Comparison of ENCODE assay signal across 21 mouse cellular contexts in the genomic region with DNA sequence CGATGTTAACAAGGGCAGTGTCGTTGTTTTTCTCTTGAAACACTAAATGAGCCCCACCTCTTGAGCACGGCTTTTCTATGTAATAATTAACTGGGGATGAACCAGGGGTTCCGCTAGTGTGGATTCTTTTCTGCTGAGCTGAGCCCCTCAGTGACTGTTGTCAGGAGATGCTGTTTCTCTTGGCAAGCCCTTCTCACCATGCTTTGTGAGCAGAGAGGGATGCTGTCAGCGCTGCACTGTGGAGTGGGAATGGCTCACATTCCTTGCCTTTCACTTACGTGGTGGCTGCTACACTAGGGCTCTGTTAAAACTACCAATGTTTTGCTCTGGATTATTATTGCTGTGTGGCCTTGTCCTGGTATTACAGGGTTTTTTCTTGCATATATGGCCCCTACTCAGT. TPM values are rescaled to one million over a fixed set of nuclear protein-coding genes. Genes with fewer than 3 reads are reported as not detected.
DNase-seq lines count a peak whose midpoint lies in the region; ATAC-seq and TF ChIP-seq lines count a peak whose summit lies in the region.
"Had no signal": no experiment of that assay in that cellular context is flagged by ENCODE, and none has a peak within 500 bp of the region (broad histone marks: within the 10 kb centered on the region; RNA-seq: fewer than 3 reads in every experiment).

No protein-coding gene starts in this region.

- H3K9ac ChIP-seq in heart, postnatal 0 days (replicated peaks; ENCODE audit: low read depth, low read length): no peak overlapping the region
- no peak overlapping the region for H3K9ac ChIP-seq in lung, embryonic 14.5 days
- no peak overlapping the region for H3K9ac ChIP-seq in kidney, postnatal 0 days (ENCODE audit: low read depth, low read length)
- no peak overlapping the region for H3K9ac ChIP-seq in midbrain, postnatal 0 days (replicated peaks; ENCODE audit: low read length, poor library complexity, severe bottlenecking)
- H3K9ac ChIP-seq: embryonic facial prominence, embryonic 13.5 days; neural tube, embryonic 12.5 days had no signal

- WGBS in heart, postnatal 0 days: 35% methylated on average over 6 of the region's 6 CpGs
- WGBS in lung, embryonic 14.5 days: 44% methylated on average over 6 of the region's 6 CpGs
- 40% methylated on average over 6 of the region's 6 CpGs for WGBS in kidney, postnatal 0 days
- 54% methylated on average over 6 of the region's 6 CpGs for WGBS in midbrain, postnatal 0 days

- no peak for TF ChIP-seq EP300 in heart, postnatal 0 days (IDR thresholded peaks at IDR 0.05; ENCODE audit: low read depth)

- no peak overlapping the region for H3K27ac ChIP-seq in heart, postnatal 0 days (ENCODE audit: low read depth)
- no peak overlapping the region for H3K27ac ChIP-seq in lung, embryonic 14.5 days (ENCODE audit: low read depth)
- no peak overlapping the region for H3K27ac ChIP-seq in kidney, postnatal 0 days
- H3K27ac ChIP-seq in midbrain, postnatal 0 days (ENCODE audit: low read depth, low read length): no peak overlapping the region
- H3K27ac ChIP-seq: embryonic facial prominence, embryonic 13.5 days; neural tube, embryonic 12.5 days had no signal

- intact Hi-C loops in heart, postnatal 14 days (cut with DNase I): no loop called here

- no peak overlapping the region for H3K4me3 ChIP-seq in heart, postnatal 0 days (ENCODE audit: low read depth, low read length)
- H3K4me3 ChIP-seq in lung, embryonic 14.5 days (ENCODE audit: low read depth, low read length): no peak overlapping the region
- H3K4me3 ChIP-seq in kidney, postnatal 0 days (replicated peaks; ENCODE audit: low read depth, low read length): no peak overlapping the region
- no peak overlapping the region for H3K4me3 ChIP-seq in midbrain, postnatal 0 days (ENCODE audit: low read depth, low read length)
- H3K4me3 ChIP-seq: embryonic facial prominence, embryonic 13.5 days; neural tube, embryonic 12.5 days had no signal

- no peak; the same call in 1 of the 2 replicates for ATAC-seq in heart, postnatal 0 days (ENCODE audit: insufficient read depth, low read depth)
- peak; percentile 41; the same call in 1 of the 2 replicates for ATAC-seq in lung, embryonic 14.5 days (ENCODE audit: insufficient read depth)
- ATAC-seq in kidney, postnatal 0 days (replicated peaks; ENCODE audit: low FRiP score, low read depth): no peak
- no peak for ATAC-seq in midbrain, postnatal 0 days (ENCODE audit: low FRiP score)

- no peak for TF ChIP-seq CTCF in heart, postnatal 0 days (IDR thresholded peaks at IDR 0.05; ENCODE audit: low read depth)
- TF ChIP-seq CTCF in lung, embryonic 14.5 days (IDR thresholded peaks at IDR 0.05; ENCODE audit: low read depth): no peak
- no peak for TF ChIP-seq CTCF in kidney, postnatal 0 days (IDR thresholded peaks at IDR 0.05; ENCODE audit: low read depth)
- no peak for TF ChIP-seq CTCF in midbrain, postnatal 0 days (IDR thresholded peaks at IDR 0.05)

- peak; percentile 12 for DNase-seq in heart, postnatal 0 days (ENCODE audit: low spot score)
- DNase-seq in heart, postnatal 14 days: no peak
- peak; percentile 34 for DNase-seq in lung, embryonic 14.5 days
- no peak for DNase-seq in lung, postnatal 14 days
- peak; percentile 65 for DNase-seq in kidney, postnatal 0 days (ENCODE audit: low spot score)
- peak; percentile 46 for DNase-seq in midbrain, postnatal 0 days (ENCODE audit: low spot score)
- no peak for DNase-seq in gastrocnemius, adult 18-20 months (ENCODE audit: low spot score)
- DNase-seq: adrenal gland, adult 2 months; cerebellum, postnatal 10 days; gastrocnemius, postnatal 10 days; heart, adult 18-20 months; liver; lung, postnatal 10 days had no signal

- peaks cover 22% of the 10 kb centered on the region for H3K36me3 ChIP-seq in heart, postnatal 0 days (replicated peaks; ENCODE audit: control insufficient read depth, insufficient read depth, low read length)
- peaks cover 23% of the 10 kb centered on the region for H3K36me3 ChIP-seq in lung, embryonic 14.5 days (ENCODE audit: insufficient read depth)
- H3K36me3 ChIP-seq in kidney, postnatal 0 days (ENCODE audit: insufficient read depth, low read length): peaks cover 18% of the 10 kb centered on the region
- no peaks in the 10 kb centered on the region for H3K36me3 ChIP-seq in midbrain, postnatal 0 days (ENCODE audit: insufficient read depth, low read length)

- H3K9me3 ChIP-seq in heart, postnatal 0 days (replicated peaks; ENCODE audit: control insufficient read depth, low read length): no peaks in the 10 kb centered on the region
- H3K9me3 ChIP-seq in lung, embryonic 14.5 days (ENCODE audit: low read depth, low read length): no peaks in the 10 kb centered on the region
- no peaks in the 10 kb centered on the region for H3K9me3 ChIP-seq in kidney, postnatal 0 days (replicated peaks; ENCODE audit: low read length)
- H3K9me3 ChIP-seq in midbrain, postnatal 0 days (ENCODE audit: low read length): no peaks in the 10 kb centered on the region
- H3K9me3 ChIP-seq: embryonic facial prominence, embryonic 13.5 days; neural tube, embryonic 12.5 days had no signal

- no peaks in the 10 kb centered on the region for H3K4me1 ChIP-seq in heart, postnatal 0 days (ENCODE audit: control insufficient read depth, insufficient read depth)
- no peaks in the 10 kb centered on the region; the same call in 1 of the 2 replicates for H3K4me1 ChIP-seq in lung, embryonic 14.5 days (ENCODE audit: insufficient read depth)
- no peaks in the 10 kb centered on the region for H3K4me1 ChIP-seq in kidney, postnatal 0 days (replicated peaks; ENCODE audit: insufficient read depth, low read length)
- H3K4me1 ChIP-seq in midbrain, postnatal 0 days (ENCODE audit: insufficient read depth, low read length): no peaks in the 10 kb centered on the region
- H3K4me1 ChIP-seq: embryonic facial prominence, embryonic 13.5 days; neural tube, embryonic 12.5 days had no signal

- H3K4me2 ChIP-seq in heart, postnatal 0 days (ENCODE audit: low read depth, low read length): no peak overlapping the region
- H3K4me2 ChIP-seq in lung, embryonic 14.5 days: no peak overlapping the region
- H3K4me2 ChIP-seq in kidney, postnatal 0 days (ENCODE audit: low read length): no peak overlapping the region
- H3K4me2 ChIP-seq in midbrain, postnatal 0 days (ENCODE audit: low read depth, low read length, poor library complexity, severe bottlenecking): no peak overlapping the region
- H3K4me2 ChIP-seq: embryonic facial prominence, embryonic 13.5 days; neural tube, embryonic 12.5 days had no signal

- H3K27me3 ChIP-seq in heart, postnatal 0 days (ENCODE audit: control insufficient read depth, insufficient read depth, low read length): no peaks in the 10 kb centered on the region
- H3K27me3 ChIP-seq in lung, embryonic 14.5 days (ENCODE audit: insufficient read depth, low read length): no peaks in the 10 kb centered on the region
- H3K27me3 ChIP-seq in kidney, postnatal 0 days (ENCODE audit: insufficient read depth, low read length): no peaks in the 10 kb centered on the region
- H3K27me3 ChIP-seq in midbrain, postnatal 0 days (ENCODE audit: insufficient read depth, low read length): no peaks in the 10 kb centered on the region
- H3K27me3 ChIP-seq: embryonic facial prominence, embryonic 13.5 days; neural tube, embryonic 12.5 days had no signal

RNA-seq across cellular contexts. Expression of a gene that starts 15.7 kb away (rescaled TPM):
- 20.3 TPM in 2 replicates for total RNA-seq in heart, postnatal 0 days (2014; rRNA removed; ENCODE audit: low replicate concordance)
- polyA plus RNA-seq in heart, postnatal 0 days (2015; fragmentation: Nextera tagmentation; extraction: Ambion mirVana): 19.0 and 21.9 TPM in 2 replicates
- total RNA-seq in heart, postnatal 14 days (2021): 10 to 100 TPM; 24.5 to 25.2 TPM
- polyA plus RNA-seq in lung, embryonic 14.5 days (2014; fragmentation: Nextera tagmentation; extraction: Ambion mirVana): 18.9 and 21.8 TPM in 2 replicates
- 24.0 and 24.2 TPM in 2 replicates for polyA plus RNA-seq in kidney, postnatal 0 days (2015; fragmentation: Nextera tagmentation; extraction: Ambion mirVana)
- total RNA-seq in midbrain, postnatal 0 days (2014; rRNA removed): 7.7 and 7.9 TPM in 2 replicates
- polyA plus RNA-seq in midbrain, postnatal 0 days (2015; fragmentation: Nextera tagmentation; extraction: Ambion mirVana): 8.2 and 8.6 TPM in 2 replicates
- 10 to 100 TPM; 25.6 to 29.0 TPM for total RNA-seq in gastrocnemius, adult 18-20 months (2021)

RNA-seq across cellular contexts. Expression of a gene that starts 38.7 kb away (rescaled TPM):
- not detected in 2 replicates for total RNA-seq in heart, postnatal 0 days (2014; rRNA removed; ENCODE audit: low replicate concordance)
- polyA plus RNA-seq in heart, postnatal 0 days (2015; fragmentation: Nextera tagmentation; extraction: Ambion mirVana): not detected in 2 replicates
- total RNA-seq in heart, postnatal 14 days (2021): not detected
- not detected in 2 replicates for polyA plus RNA-seq in lung, embryonic 14.5 days (2014; fragmentation: Nextera tagmentation; extraction: Ambion mirVana)
- polyA plus RNA-seq in kidney, postnatal 0 days (2015; fragmentation: Nextera tagmentation; extraction: Ambion mirVana): not detected in 2 replicates
- total RNA-seq in midbrain, postnatal 0 days (2014; rRNA removed): not detected in 2 replicates
- not detected in 2 replicates for polyA plus RNA-seq in midbrain, postnatal 0 days (2015; fragmentation: Nextera tagmentation; extraction: Ambion mirVana)
- not detected for total RNA-seq in gastrocnemius, adult 18-20 months (2021)
- total RNA-seq: adrenal gland, adult 2 months; gastrocnemius, postnatal 10 days; heart, adult 18-20 months; heart, postnatal 25 days; left cerebral cortex, adult 18-20 months; left cerebral cortex, postnatal 36 days; megakaryocyte, adult 5-6 weeks had no signal
- polyA plus RNA-seq: adrenal gland, adult 2 months; embryonic facial prominence, embryonic 13.5 days; frontal cortex, adult 2 months; liver, embryonic 16.5 days; neural tube, embryonic 12.5 days had no signal

Comparison
In these comparisons a context has a peak if more than half of its experiments do, and no peak if none do; other contexts are left out.
1. DNase-seq: peak in heart, postnatal 0 days (single experiment), lung, embryonic 14.5 days (single experiment), kidney, postnatal 0 days (single experiment) and midbrain, postnatal 0 days (single experiment); none in heart, postnatal 14 days (0 of 2), lung, postnatal 14 days (single experiment) and gastrocnemius, adult 18-20 months (single experiment).